Mouse (Mus musculus) yolk sac, embryonic 10.5 days (tissue): Measurements from ENCODE around the gene Spry1.

Source experiments
- DNase-seq: peaks from one replicate; pipeline ENCODE4 v3.0.0-alpha.2; 2017; ENCODE audit warnings: low spot score

Gene Spry1

DNA sequence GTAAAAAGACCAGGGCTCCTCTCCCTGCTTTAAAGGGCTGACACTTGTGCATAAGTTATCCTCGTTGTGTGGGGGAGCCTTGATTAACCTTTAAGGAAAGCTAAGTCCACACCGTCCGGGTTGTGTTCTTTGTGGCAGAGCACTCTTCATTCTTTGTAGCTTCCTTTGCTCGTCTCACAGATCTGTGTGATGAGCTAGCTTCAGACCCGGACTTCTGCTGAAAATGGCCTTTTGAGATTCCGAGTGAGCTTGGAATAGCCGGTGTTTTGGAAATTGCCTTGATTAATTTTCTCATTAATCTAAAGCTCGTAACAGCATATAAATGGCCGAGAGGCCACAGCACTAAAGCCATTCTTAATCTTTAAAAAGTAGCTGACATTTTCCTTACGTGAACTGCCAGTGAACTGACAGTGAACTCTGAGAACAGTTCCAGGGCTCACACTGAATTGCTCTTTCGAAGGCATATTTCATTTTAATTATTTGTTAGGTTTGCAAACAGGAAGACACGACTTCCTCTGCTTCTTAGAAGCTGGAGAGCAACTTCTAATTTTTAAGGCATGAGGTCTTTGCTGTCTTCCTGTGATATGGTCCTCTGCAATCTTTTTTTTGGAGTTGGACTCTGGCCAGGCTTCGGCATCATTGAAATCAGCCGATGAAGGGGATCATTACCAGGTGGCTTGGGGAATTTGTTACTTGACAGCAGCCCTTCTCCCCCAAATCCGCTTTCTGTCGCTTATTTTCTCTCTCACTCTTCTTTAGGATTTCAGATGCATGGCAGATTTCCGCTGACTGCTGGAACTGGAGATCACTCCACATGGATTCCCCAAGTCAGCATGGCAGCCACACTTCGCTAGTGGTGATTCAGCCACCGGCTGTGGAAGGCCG lies 2.3 kb downstream of the Spry1 start:
- no peak for DNase-seq

DNA sequence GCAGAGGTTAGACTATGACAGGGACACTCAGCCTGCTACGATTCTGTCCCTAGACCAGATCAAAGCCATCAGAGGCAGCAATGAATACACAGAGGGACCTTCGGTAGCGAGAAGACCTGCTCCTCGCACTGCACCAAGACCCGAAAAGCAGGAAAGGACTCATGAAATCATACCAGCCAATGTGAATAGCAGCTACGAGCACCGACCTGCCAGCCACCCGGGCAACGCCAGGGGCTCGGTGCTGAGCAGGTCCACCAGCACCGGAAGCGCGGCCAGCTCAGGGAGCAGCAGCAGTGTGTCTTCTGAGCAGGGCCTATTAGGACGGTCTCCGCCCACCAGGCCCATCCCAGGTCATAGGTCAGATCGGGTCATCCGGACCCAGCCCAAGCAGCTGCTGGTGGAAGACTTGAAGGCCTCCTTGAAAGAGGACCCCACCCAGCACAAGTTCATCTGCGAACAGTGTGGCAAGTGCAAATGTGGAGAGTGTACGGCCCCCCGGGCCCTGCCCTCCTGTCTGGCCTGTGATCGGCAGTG lies 3.0 kb downstream of the Spry1 start:
- peak; percentile 66 for DNase-seq

- DNase-seq: no peak
These were observed 3.7 kb downstream of the Spry1 start for GRCm38 (mm10) chr3:37643411-37643810.

DNA sequence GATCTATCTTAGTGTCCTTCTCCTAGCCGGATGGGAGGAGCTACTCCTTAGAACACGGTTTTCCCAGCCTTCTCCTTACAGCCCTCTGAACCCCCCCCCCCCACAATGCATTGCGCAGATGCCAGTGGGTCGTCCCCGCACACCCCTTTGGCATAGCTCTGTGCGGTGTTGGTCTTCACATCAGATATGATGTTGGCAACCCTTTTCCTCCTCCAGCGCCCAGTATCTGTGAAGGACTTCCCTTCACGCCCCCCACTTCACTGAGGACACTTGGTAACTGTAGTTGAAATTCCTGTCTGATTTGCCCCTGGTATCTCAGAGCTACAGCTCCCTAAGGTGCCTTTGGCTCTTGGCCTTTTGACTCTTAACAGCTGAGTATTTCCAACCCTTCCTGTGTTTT lies 4.2 kb downstream of the Spry1 start:
- no peak for DNase-seq

DNA sequence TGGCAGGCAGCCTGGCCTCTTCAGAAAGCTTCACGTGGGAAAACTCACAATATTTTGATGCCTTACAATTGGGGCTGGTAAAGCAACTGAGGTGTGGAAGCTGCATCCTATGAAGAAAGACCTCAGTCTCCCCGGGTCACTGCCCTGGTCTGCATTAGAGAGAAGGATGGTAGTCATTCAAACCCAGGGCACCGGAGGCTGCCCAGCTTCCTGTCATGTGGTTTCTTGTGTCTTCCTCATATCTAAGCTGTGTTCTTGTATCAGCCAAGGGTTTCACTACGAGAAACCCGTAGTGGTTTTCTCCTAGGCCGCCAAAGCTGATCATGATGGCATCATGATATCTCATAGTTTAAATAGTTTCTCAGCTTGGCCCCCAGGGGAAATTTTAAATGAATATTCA lies 5.3 kb downstream of the Spry1 start:
- no peak for DNase-seq

GRCm38 (mm10) chr3:37646221-37646620 lies 6.5 kb downstream of the Spry1 start:
- DNase-seq: no peak

- no peak for DNase-seq
These were observed 7.5 kb downstream of the Spry1 start for GRCm38 (mm10) chr3:37647225-37647624.

- DNase-seq: no peak
These were observed 8.5 kb downstream of the Spry1 start for GRCm38 (mm10) chr3:37648244-37648643.

- no peak for DNase-seq
These were observed 9.5 kb downstream of the Spry1 start for GRCm38 (mm10) chr3:37649281-37649680.

DNA sequence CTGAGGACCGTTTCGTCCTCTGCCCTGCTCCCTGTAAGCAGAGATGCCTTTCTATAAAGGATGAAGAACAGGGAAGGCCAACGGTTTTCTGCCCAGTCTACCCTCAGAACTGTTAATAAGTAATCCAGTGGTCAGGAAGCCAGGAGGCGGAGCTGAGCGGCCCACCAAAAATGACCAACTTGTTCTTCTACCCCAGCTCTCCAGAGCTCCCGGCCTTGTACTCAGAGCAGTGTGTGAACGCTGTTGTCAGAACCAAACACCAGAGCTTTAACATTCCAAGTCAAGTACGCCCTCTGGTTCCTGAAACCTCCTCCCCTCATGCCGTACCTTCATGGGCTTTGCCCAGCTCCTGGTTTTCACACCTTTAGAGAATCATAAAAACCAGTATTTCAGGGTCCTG lies 12.8 kb downstream of the Spry1 start:
- DNase-seq: peak; percentile 66

DNA sequence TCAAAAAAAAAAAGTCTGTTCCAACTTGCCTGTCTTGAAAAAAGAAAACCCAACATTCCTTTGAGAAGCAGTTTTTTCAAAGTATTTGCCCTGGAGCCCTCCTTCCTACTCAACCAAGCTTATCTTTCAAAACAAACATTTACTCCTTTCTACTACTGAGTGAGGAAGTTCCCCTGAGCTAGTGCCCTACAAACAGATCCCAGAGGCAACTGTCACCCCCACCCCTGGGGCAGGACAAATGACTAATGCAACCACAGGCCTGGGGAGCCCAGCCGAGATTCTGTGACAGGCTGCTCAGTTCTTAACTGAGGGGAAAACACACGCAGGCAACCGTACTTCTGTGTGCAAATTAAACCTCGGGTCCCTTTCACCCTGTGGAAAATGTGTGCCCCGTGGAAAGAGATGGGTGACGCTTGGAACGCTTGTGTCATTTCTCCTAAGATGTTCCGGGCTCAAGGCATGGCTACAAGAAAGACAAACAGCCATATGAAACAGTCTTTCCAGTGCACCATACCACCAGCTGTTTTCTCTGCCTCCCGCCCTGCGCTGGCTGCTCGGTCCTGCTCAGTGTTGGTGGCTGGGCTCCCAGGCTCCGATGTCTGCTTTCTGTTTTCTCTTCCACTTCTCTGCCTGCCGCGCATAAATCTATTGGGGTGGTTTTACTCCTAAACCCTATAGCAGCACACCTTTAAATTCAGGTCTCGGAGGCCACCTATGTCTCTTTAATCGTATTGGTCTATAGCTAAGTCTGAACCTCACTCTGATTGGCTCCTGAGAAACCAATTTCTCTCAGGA lies 14.4 kb downstream of the Spry1 start:
- peak; percentile 81 for DNase-seq

DNA sequence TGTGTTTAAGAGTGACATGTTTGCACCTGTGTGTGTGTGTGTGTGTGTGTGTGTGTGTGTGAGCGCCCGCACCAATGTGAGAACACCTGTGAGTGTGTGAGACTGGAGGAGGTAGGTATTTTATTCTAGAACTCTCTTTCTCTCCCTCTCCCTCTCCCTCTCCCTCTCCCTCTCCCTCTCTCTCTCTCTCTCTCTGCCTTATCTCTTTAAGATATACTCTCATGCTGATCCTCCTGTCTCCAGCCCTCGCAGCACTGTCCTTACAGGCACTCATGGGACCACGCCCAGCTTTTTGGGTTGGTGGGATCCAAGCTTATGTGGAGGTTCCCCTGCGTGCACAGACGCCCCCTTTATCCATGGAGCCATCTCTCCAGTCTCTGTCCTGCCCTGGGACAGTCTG lies 15.0 kb downstream of the Spry1 start:
- no peak for DNase-seq

- no peak for DNase-seq
These were observed 16.3 kb downstream of the Spry1 start for GRCm38 (mm10) chr3:37655933-37656633.

GRCm38 (mm10) chr3:37657009-37657408 lies 17.3 kb downstream of the Spry1 start:
- no peak for DNase-seq

DNA sequence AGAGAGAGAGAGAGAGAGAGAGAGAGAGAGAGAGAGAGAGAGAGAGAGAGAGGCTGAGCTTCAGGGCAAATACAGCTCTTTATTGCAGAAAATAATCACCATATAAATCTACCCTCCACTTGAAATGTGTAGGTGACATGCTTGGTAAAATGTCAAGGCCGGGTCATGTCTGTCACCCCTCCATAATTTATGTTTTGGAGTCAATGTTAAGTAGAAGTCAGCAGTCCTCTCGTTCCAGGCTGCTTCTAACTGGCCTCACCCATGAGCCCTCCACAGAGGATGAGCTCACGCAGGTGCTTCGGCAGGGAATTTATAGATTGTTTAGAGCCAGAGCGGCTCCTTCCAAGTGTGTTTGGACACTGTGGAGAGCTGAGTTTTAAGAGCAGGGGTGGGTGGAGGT lies 18.4 kb downstream of the Spry1 start:
- DNase-seq: no peak

DNA sequence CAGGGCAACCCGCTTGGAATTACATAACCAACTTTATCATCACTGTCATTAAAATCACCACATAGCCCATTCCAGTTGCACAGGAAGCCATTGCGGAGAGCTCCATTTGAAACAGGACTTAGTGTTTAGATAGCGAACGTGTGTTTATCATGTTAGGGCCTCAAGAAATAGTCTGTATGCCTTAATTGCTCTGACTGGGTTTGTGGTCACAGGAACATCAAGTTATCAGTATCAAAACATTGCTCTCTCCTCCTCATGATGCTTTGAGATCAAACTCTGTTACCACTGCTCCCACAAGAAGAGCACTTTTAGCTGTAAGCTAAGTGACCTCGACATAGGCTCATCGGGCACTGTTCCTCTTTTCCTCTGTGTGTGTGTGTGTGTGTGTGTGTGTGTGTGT lies 19.9 kb downstream of the Spry1 start:
- no peak for DNase-seq

DNA sequence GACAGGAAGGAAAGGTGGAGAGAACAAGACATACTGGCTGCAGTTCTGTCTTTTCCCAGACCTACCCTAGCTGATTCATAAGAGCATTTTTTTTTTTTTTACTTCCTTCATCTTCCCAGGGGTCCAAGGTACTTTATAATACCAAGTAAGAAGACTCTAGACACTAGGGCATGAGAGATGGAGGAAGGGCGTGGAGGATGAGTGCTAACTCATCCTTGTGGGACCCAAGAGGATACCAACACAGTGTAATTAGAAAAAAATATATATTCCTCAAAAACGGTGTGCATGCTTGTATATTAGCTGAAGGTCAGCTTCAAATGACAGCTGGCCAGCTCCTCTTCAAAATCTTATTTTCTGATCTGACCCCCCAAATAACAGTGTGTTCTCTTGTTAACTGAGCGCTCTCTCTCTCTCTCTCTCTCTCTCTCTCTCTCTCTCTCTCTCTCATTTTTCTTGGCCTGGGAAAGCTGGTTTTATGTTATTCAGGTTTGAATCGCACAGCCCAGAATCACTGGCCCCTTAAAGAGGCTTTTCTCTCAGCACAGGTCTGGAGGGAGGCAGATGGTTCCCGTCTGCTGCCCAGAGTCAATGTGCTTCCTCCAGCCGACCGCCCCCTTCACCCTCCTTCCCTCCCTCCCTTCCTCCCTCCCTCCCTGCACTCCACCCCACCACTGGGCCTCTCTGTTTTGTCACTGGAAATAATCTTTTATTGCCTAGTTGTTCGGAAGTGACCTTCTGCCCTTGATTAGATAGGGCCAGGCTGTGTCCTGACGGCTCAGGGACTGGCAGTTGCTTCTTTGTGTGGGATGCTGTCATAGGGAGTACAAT lies 26.8 kb downstream of the Spry1 start:
- peak; percentile 78 for DNase-seq

GRCm38 (mm10) chr3:37667119-37667467 lies 27.3 kb downstream of the Spry1 start:
- DNase-seq: no peak

DNA sequence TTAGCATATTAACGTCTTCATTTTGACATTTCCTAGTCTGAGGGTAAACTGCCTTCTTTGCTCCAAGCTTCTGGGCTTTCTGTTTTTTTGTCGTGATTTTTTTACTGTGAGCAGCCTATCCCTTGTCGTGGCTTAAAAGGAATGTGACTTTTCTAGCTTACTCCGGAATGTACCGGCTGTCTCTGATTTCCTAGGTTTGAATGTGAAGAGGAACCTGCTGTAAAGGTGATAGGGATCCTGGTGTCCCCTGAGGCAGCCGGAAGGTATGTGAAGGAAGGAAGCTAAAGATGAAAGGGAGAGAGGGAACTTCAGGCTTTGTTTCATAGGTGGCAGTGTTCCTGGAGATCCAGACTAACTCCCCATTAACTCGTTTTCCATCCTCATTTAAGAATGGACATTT lies 28.0 kb downstream of the Spry1 start:
- no peak for DNase-seq

GRCm38 (mm10) chr3:37668652-37669051 lies 28.9 kb downstream of the Spry1 start:
- no peak for DNase-seq

- no peak for DNase-seq
These were observed 29.4 kb downstream of the Spry1 start for GRCm38 (mm10) chr3:37669100-37669499.
